Mouse (Mus musculus): ENCODE measurements around the gene Zmynd11.
"Not testable (repeated sequence)": the region's sequence is repeated elsewhere in the genome, so short reads cannot be mapped to it uniquely, and the experiment has no call there.

The Zmynd11 gene

DNA sequence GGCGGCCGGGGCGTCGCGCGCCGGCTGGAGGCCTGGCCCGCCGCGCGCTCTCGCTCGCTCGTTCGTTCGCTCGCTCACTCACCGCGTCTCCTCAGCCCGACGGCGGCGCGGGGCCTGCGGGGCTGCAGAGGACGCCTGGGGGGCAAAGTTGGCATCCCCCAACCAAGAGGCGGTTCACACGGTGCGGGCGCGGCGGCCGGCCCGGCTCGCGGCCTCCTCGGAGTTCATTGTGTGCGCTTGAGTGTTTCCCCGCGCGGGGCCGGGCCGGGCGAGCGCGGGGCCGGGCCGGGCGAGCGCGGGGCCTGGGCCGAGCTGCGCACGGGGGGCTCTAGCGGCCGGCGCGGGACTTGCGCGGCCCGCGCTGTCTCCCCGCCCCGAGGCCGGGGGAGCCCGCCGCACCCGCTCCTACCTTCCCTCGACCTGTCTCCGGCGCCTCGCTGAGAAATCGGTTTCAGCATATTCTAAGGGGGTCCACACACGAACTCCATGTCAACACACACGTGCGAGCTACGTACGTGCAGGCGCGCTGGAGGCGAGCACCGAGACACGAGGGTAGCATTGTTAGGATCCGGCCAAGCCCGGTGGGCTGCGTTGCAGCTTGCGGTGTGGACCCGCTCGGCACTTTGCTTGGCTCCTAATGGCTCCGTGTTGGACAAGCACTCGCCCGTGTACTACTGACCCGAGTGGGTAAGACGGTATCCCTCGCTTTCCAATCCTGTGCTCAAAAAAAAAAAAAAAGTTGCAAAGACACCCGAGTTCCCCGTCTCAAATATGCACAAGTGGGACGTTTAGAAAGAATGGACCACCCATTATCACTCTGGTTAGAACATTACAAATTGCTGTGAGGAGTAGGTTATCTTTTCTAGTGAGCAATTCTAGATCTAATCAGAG is at the start of gene Zmynd11:
Zmynd11 (minus strand) TSS at position 685 of the 891 bp plus-strand sequence.
- in situ Hi-C loops (cut with MboI, MseI), result no loop called here

DNA sequence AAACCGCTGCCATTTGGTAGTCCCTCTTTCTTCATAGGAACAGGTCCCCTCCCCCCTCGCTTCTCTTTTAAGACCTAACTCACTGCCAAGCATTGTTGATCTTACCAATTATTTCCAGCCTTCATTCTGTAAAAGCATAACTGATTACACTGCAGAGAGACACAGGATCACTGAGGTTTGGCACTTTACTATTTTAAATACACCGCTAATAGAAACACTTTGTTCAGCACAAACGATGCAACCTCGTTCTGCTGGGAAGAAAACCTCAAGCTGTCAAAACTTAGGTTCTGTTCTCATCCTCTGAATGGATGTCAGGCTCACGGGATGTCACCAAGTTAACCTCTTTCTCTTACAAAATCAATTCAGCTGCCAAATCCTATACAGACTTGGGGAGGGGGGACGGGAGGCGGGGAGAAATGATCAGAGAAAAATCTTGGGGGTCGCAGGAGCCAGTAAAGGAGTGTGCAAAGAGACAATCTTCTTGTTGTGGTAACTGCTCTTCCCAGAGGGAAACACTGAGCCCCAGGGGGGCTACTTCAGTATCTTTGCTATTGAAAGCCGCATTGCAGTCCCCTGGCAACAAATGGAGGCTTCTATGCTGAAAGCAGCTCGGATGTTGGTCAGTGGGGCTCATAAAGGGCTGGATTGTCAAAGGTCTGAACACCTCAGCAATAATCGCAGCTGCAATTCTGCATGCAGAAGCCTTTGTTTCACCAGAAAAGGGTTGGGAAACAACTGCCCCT is 30.9 kb upstream of the Zmynd11 start:
- in situ Hi-C loops (cut with MboI, MseI), result no loop called here

GRCm38 (mm10) chr13:9786050-9786449 is 20.9 kb upstream of the Zmynd11 start:
- in situ Hi-C loops (cut with MboI, MseI), result loop anchor here (10.0 kb wide), 1 partner anchor 591 kb away; no protein-coding TSS in a partner anchor

- in situ Hi-C loops (cut with MboI, MseI), result loop anchor here (10.0 kb wide), 1 partner anchor 589 kb away; no protein-coding TSS in a partner anchor
Measured at GRCm38 (mm10) chr13:9783717-9784116, 18.6 kb upstream of the Zmynd11 start.

DNA sequence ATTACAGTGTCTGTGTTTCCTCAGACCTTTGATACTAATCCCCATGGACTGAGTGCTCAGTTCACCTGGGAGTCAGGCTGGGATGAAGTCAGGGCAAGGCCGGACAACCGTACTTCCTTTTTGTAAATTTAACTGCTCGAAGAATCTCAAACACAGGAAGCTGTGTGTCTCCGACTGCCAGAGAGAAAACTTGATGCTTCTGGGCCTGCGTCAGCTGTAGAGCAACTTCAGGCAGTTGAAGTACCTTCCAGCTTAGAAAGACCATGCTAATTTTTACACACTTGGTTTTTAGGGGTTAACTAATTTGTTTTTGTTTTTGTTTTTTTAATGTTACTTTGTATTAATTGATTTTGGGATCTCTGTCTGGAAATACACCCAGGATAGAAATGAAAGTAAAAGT is 10.8 kb upstream of the Zmynd11 start:
- in situ Hi-C loops (cut with MboI, MseI), result no loop called here

- in situ Hi-C loops (cut with MboI, MseI), result no loop called here
Measured at GRCm38 (mm10) chr13:9774077-9774476, 8.9 kb upstream of the Zmynd11 start.

DNA sequence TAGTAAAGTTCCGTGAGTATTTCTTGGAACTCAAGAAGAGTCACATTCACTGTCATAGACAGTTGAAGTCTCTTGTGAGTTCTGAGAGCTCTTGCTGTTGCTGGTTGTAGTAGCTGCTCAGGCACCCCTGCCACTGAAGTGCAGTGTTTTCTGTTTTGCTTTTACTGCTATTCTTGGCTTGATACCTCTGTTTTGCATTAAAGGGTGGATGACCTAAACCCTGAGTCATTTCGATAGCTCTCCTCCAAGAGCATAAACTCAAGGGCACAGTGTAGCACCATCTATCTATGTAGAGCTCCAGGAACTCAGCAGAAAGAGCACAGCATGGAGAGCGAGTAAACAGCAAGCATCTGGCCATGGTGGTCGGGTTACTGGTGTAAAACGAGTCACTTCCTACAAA is 2.1 kb upstream of the Zmynd11 start:
- in situ Hi-C loops (cut with MboI, MseI), result no loop called here

GRCm38 (mm10) chr13:9766497-9766896 is 1.4 kb upstream of the Zmynd11 start:
- in situ Hi-C loops (cut with MboI, MseI), result no loop called here

- in situ Hi-C loops (cut with MboI, MseI), result no loop called here
Measured at GRCm38 (mm10) chr13:9765537-9765851, 364 bp upstream of the Zmynd11 start.

- in situ Hi-C loops (cut with MboI, MseI), result no loop called here
Measured at GRCm38 (mm10) chr13:9763828-9764645, 1.1 kb downstream of the Zmynd11 start.

DNA sequence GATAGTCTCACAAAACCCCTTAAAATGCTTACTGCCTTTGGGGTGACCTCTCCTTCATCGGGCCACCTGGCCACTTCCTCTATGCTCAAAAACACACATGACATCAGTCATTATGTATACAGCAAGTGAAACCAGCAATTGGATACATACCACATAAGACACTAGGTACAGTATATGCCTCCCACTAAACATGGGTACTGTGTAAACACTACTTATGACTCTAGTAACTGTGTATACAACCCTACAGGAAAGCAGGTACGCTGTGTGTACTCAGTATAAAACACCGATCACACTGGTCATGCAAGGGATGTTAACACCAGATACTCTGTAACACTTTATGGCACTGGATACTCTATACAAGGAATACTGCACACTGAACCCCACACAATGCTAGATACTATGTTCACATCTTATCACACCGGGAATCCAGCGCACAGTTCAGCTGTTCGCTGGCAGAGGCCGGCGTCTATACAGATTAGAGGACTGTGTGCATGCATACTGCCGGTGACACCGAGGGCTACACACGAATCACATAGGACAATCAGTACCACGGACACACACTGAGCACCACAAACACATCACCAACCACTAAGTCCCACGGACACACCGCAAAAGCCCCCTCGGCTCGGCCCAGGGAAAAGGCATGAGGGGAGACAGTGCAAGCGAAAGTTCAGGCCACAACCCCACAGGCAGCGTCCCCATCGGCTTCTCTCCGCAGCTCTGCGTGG is 1.9 kb downstream of the Zmynd11 start:
- in situ Hi-C loops (cut with MboI, MseI), result no loop called here

DNA sequence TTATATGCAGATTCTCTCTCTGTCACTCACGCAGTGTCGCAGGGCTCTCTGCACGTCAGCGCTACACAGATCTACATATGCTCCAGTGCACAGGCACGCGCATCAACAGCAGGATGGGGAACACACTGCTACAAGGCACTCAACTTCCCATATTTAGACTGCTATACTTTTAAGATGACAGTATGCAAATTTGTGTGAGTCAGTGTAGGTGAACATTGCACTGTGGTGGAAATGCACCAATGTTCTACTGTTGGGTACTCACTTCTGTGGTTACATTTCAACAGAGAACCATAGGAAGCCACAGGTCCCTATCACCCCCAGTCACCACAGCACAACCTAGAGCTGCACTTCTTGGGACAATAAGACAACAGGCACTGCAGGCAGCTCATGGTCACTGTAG is 5.1 kb downstream of the Zmynd11 start:
- in situ Hi-C loops (cut with MboI, MseI), result no loop called here

GRCm38 (mm10) chr13:9757842-9758491 is 7.2 kb downstream of the Zmynd11 start:
- in situ Hi-C loops (cut with MboI, MseI), result no loop called here

- in situ Hi-C loops (cut with MboI, MseI), result no loop called here
Measured at GRCm38 (mm10) chr13:9753706-9754105, 11.4 kb downstream of the Zmynd11 start.

GRCm38 (mm10) chr13:9750320-9750719 is 14.8 kb downstream of the Zmynd11 start:
- in situ Hi-C loops (cut with MboI, MseI), result no loop called here

DNA sequence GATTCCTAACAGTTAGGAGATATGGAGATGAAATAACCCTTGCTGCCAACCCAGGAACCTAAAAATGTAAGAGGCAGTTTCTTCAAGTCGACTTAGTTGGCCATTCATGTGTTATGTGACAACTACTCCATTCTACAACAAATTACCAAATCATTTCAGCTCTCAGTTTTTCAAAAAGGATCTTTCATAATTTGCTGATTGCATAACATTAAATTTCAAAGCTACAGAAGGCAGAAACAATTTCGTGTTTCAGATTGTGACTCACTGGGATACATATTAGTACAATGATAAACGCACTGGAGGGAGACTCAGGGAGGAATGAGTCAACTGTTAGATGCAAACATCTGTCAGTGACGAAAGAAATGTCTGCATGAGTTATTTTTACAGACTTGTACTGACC is 15.3 kb downstream of the Zmynd11 start:
- in situ Hi-C loops (cut with MboI, MseI), result no loop called here

DNA sequence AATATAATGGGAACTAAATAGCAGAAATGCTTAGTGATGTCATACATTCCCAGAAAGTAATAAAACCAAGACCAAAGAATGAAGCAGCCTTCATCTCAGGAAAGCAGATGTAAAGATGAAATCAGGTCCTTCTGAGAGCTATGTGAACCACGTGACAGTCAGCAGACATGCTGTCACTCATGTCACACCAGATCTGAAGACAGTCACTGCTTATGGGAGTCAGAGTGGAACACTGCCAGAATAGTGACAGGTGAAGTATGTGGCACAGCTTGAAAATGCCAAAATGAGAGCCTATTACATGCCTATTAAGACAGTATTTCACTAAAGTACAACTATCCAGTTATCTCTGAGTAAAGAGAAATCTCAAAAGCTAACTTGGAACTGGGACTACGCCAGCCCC is 26.9 kb downstream of the Zmynd11 start:
- in situ Hi-C loops (cut with MboI, MseI), result no loop called here

GRCm38 (mm10) chr13:9737024-9737423 is 28.1 kb downstream of the Zmynd11 start:
- in situ Hi-C loops (cut with MboI, MseI), result no loop called here

DNA sequence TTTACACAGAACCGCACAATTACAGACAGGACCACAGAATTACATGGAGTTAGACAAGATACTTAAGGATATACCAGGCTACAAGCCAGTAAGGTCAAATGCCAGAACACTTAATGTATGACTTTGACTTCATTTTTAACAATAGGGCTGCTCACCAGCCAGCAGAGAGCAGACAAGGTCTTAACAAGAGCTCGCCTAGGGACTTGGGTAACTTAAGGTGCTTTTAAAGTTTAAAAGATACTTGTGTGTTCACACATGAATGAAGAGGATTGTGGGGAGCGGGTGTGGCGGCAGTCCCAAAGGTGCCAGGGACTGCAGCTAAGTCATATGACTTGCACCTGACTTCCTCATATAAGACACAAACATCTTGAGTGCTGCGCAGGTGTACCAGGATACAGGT is 32.9 kb downstream of the Zmynd11 start:
- in situ Hi-C loops (cut with MboI, MseI), result not testable (repeated sequence)

- in situ Hi-C loops (cut with MboI, MseI), result no loop called here
Measured at GRCm38 (mm10) chr13:9729073-9729472, 36.1 kb downstream of the Zmynd11 start.

DNA sequence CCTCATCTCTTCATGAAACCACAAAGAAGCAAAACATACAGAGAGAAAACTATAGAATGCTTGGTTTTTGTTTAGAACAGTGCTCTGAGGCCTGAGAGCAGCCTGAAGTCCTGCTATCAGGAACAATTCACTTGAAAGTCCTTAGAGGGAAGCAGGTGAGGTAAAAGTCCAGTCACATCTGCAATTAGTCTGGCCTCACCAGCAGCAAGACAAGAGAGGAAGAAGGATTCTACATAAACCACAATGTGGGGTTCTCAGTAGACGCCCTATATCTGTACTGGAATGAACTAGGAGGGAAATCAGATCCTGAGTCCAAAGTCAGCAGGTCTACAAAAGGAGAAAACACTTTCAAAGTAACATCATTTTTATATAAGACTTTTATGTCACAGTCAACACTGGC is 49.9 kb downstream of the Zmynd11 start:
- in situ Hi-C loops (cut with MboI, MseI), result no loop called here

All from T-helper 2 cell (primary cell).